In the genomic region with DNA sequence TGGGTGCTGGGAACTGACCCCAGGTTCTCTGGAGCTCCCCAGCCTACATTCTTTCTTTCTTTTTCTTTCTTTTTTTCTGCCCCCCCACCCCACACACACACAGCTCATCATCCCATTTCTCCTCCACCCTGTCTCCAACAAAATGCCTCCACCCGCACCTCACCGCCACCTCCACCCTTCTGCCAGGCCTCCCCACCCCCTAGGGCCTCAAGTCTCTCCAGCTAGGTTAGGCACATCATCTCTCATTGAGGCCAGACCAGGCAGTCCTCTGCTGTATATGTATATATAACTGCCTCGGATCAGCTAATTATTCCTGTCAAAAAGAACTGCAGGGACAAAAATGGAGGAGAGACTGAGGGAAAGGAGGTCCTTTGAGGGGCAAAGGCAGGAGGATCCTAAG, we compare ENCODE assay signal across 14 mouse cellular contexts. TPM values are rescaled to one million over a fixed set of nuclear protein-coding genes. Genes with fewer than 3 reads are reported as not detected.
DNase-seq lines count a peak whose midpoint lies in the region; ATAC-seq and TF ChIP-seq lines count a peak whose summit lies in the region.
"Had no signal": no experiment of that assay in that cellular context is flagged by ENCODE, and none has a peak within 500 bp of the region (broad histone marks: within the 10 kb centered on the region; RNA-seq: fewer than 3 reads in every experiment).

No protein-coding gene starts in this region.

- WGBS in forebrain, embryonic 13.5 days: 89% methylated on average over 3 of the region's 3 CpGs
- 87% methylated on average over 3 of the region's 3 CpGs for WGBS in forebrain, embryonic 14.5 days
- WGBS in hindbrain, embryonic 11.5 days: 81% methylated on average over 3 of the region's 3 CpGs
- WGBS in hindbrain, postnatal 0 days: 85% methylated on average over 3 of the region's 3 CpGs
- 67% methylated on average over 3 of the region's 3 CpGs for WGBS in liver, embryonic 13.5 days (ENCODE audit: insufficient replicate concordance)
- WGBS in liver, postnatal 0 days (ENCODE audit: insufficient replicate concordance): 86% methylated on average over 3 of the region's 3 CpGs

- TF ChIP-seq CTCF in hindbrain, postnatal 0 days (IDR thresholded peaks at IDR 0.05; ENCODE audit: low read depth): no peak
- no peak for TF ChIP-seq CTCF in liver, postnatal 0 days (IDR thresholded peaks at IDR 0.05; ENCODE audit: low read depth)

- 0 out of 2 replicates have a peak, but pooled peaks have one; percentile 24 for ATAC-seq in forebrain, embryonic 13.5 days
- ATAC-seq in forebrain, embryonic 14.5 days: no peak
- 0 out of 2 replicates have a peak, but pooled peaks have one; percentile 27 for ATAC-seq in hindbrain, embryonic 11.5 days (ENCODE audit: low FRiP score)
- ATAC-seq in hindbrain, postnatal 0 days: no peak
- peak; percentile 53; the same call in 1 of the 2 replicates for ATAC-seq in liver, embryonic 13.5 days (ENCODE audit: low read depth)
- no peak for ATAC-seq in liver, postnatal 0 days
- ATAC-seq: Patski had no signal

- no peaks in the 10 kb centered on the region for H3K27me3 ChIP-seq in forebrain, embryonic 13.5 days
- no peaks in the 10 kb centered on the region for H3K27me3 ChIP-seq in forebrain, embryonic 14.5 days (replicated peaks; ENCODE audit: control insufficient read depth, insufficient read depth, low read length)
- H3K27me3 ChIP-seq in hindbrain, embryonic 11.5 days (ENCODE audit: control insufficient read depth, insufficient read depth, low read length): no peaks in the 10 kb centered on the region
- H3K27me3 ChIP-seq in hindbrain, postnatal 0 days (ENCODE audit: insufficient read depth, low read length): no peaks in the 10 kb centered on the region
- no peaks in the 10 kb centered on the region for H3K27me3 ChIP-seq in liver, embryonic 13.5 days
- no peaks in the 10 kb centered on the region for H3K27me3 ChIP-seq in liver, postnatal 0 days (ENCODE audit: insufficient read depth, low read length)
- H3K27me3 ChIP-seq: CH12.LX; embryonic facial prominence, embryonic 12.5 days; forebrain, embryonic 15.5 days had no signal

- no peaks in the 10 kb centered on the region for H3K9me3 ChIP-seq in forebrain, embryonic 13.5 days (replicated peaks)
- no peaks in the 10 kb centered on the region for H3K9me3 ChIP-seq in forebrain, embryonic 14.5 days (replicated peaks; ENCODE audit: control insufficient read depth, low read length)
- no peaks in the 10 kb centered on the region for H3K9me3 ChIP-seq in hindbrain, embryonic 11.5 days (ENCODE audit: control insufficient read depth, low read length)
- no peaks in the 10 kb centered on the region for H3K9me3 ChIP-seq in hindbrain, postnatal 0 days (ENCODE audit: low read length)
- no peaks in the 10 kb centered on the region for H3K9me3 ChIP-seq in liver, embryonic 13.5 days (replicated peaks)
- no peaks in the 10 kb centered on the region for H3K9me3 ChIP-seq in liver, postnatal 0 days (ENCODE audit: low read length)
- H3K9me3 ChIP-seq: embryonic facial prominence, embryonic 10.5 days; embryonic facial prominence, embryonic 12.5 days; forebrain, embryonic 15.5 days; G1E had no signal

- no peak for DNase-seq in forebrain, embryonic 14.5 days (ENCODE audit: low spot score)
- no peak for DNase-seq in hindbrain, embryonic 11.5 days (ENCODE audit: low spot score)
- DNase-seq in hindbrain, postnatal 0 days (ENCODE audit: low spot score): no peak
- no peak for DNase-seq in liver, embryonic 13.5 days
- DNase-seq in liver, postnatal 0 days: no peak
- DNase-seq: adrenal gland, adult 8-10 months had no signal

- TF ChIP-seq EP300 in liver, postnatal 0 days (IDR thresholded peaks at IDR 0.05; ENCODE audit: low read depth): no peak

- H3K4me3 ChIP-seq in forebrain, embryonic 13.5 days: no peak overlapping the region
- no peak overlapping the region for H3K4me3 ChIP-seq in forebrain, embryonic 14.5 days (ENCODE audit: low read depth, low read length)
- H3K4me3 ChIP-seq in hindbrain, embryonic 11.5 days (ENCODE audit: low read depth, low read length): no peak overlapping the region
- no peak overlapping the region for H3K4me3 ChIP-seq in hindbrain, postnatal 0 days (ENCODE audit: low read length)
- no peak overlapping the region for H3K4me3 ChIP-seq in liver, embryonic 13.5 days (replicated peaks)
- no peak overlapping the region for H3K4me3 ChIP-seq in liver, postnatal 0 days (ENCODE audit: low read depth, low read length)
- H3K4me3 ChIP-seq: embryonic facial prominence, embryonic 10.5 days; embryonic facial prominence, embryonic 12.5 days; forebrain, embryonic 15.5 days had no signal

- no peak overlapping the region for H3K4me2 ChIP-seq in forebrain, embryonic 13.5 days
- no peak overlapping the region for H3K4me2 ChIP-seq in forebrain, embryonic 14.5 days (ENCODE audit: low read length)
- no peak overlapping the region for H3K4me2 ChIP-seq in hindbrain, embryonic 11.5 days (replicated peaks; ENCODE audit: low read depth, low read length)
- H3K4me2 ChIP-seq in hindbrain, postnatal 0 days (ENCODE audit: low read depth, low read length): no peak overlapping the region
- no peak overlapping the region for H3K4me2 ChIP-seq in liver, embryonic 13.5 days
- H3K4me2 ChIP-seq in liver, postnatal 0 days (ENCODE audit: low read depth, low read length): no peak overlapping the region
- H3K4me2 ChIP-seq: embryonic facial prominence, embryonic 12.5 days; forebrain, embryonic 15.5 days had no signal

- no peak overlapping the region for H3K9ac ChIP-seq in forebrain, embryonic 13.5 days
- no peak overlapping the region for H3K9ac ChIP-seq in forebrain, embryonic 14.5 days (ENCODE audit: low read length)
- no peak overlapping the region for H3K9ac ChIP-seq in hindbrain, embryonic 11.5 days (ENCODE audit: low read depth, low read length)
- H3K9ac ChIP-seq in hindbrain, postnatal 0 days (replicated peaks; ENCODE audit: low read length): no peak overlapping the region
- no peak overlapping the region for H3K9ac ChIP-seq in liver, embryonic 13.5 days
- no peak overlapping the region for H3K9ac ChIP-seq in liver, postnatal 0 days (replicated peaks)
- H3K9ac ChIP-seq: embryonic facial prominence, embryonic 12.5 days; forebrain, embryonic 15.5 days; forebrain, postnatal 0 days had no signal

- H3K36me3 ChIP-seq in forebrain, embryonic 13.5 days (ENCODE audit: poor library complexity, severe bottlenecking): peaks cover 15% of the 10 kb centered on the region
- H3K36me3 ChIP-seq in forebrain, embryonic 14.5 days (ENCODE audit: control insufficient read depth, insufficient read depth, low read length): peaks cover 22% of the 10 kb centered on the region
- no peaks in the 10 kb centered on the region for H3K36me3 ChIP-seq in hindbrain, embryonic 11.5 days (ENCODE audit: control insufficient read depth, insufficient read depth, low read length)
- H3K36me3 ChIP-seq in hindbrain, postnatal 0 days (ENCODE audit: insufficient read depth, low read length): 0 out of 2 replicates have a peak, but pooled peaks cover 5% of the 10 kb centered on the region
- peaks cover 31% of the 10 kb centered on the region for H3K36me3 ChIP-seq in liver, embryonic 13.5 days
- H3K36me3 ChIP-seq in liver, postnatal 0 days (replicated peaks; ENCODE audit: insufficient read depth, low read length): peaks cover 20% of the 10 kb centered on the region

- no peaks in the 10 kb centered on the region for H3K4me1 ChIP-seq in forebrain, embryonic 13.5 days
- no peaks in the 10 kb centered on the region for H3K4me1 ChIP-seq in forebrain, embryonic 14.5 days (ENCODE audit: control insufficient read depth, insufficient read depth, low read length)
- no peaks in the 10 kb centered on the region for H3K4me1 ChIP-seq in hindbrain, embryonic 11.5 days (replicated peaks; ENCODE audit: control insufficient read depth, insufficient read depth, low read length)
- no peaks in the 10 kb centered on the region for H3K4me1 ChIP-seq in hindbrain, postnatal 0 days (ENCODE audit: insufficient read depth, low read length)
- peaks cover 6% of the 10 kb centered on the region for H3K4me1 ChIP-seq in liver, embryonic 13.5 days (replicated peaks)
- H3K4me1 ChIP-seq in liver, postnatal 0 days (ENCODE audit: insufficient read depth): peaks cover 3% of the 10 kb centered on the region; the same call in 1 of the 2 replicates
- H3K4me1 ChIP-seq: embryonic facial prominence, embryonic 10.5 days; embryonic facial prominence, embryonic 12.5 days; forebrain, embryonic 15.5 days had no signal

- H3K27ac ChIP-seq in forebrain, embryonic 13.5 days: no peak overlapping the region
- no peak overlapping the region for H3K27ac ChIP-seq in forebrain, embryonic 14.5 days (ENCODE audit: low read depth, low read length)
- no peak overlapping the region for H3K27ac ChIP-seq in hindbrain, embryonic 11.5 days (ENCODE audit: low read depth, low read length)
- H3K27ac ChIP-seq in hindbrain, postnatal 0 days: no peak overlapping the region
- no peak overlapping the region for H3K27ac ChIP-seq in liver, embryonic 13.5 days
- H3K27ac ChIP-seq in liver, postnatal 0 days (ENCODE audit: low read depth): no peak overlapping the region
- H3K27ac ChIP-seq: embryonic facial prominence, embryonic 10.5 days; embryonic facial prominence, embryonic 12.5 days; forebrain, embryonic 15.5 days had no signal

RNA-seq across cellular contexts. Expression of gene Slc25a18, which starts 37.4 kb away (rescaled TPM):
- polyA plus RNA-seq in forebrain, embryonic 13.5 days (2015; fragmentation: Nextera tagmentation; extraction: Ambion mirVana): 0.83 and 0.86 TPM in 2 replicates
- polyA plus RNA-seq in forebrain, embryonic 14.5 days (2014; fragmentation: Nextera tagmentation; extraction: Ambion mirVana): 2.0 and 3.0 TPM in 2 replicates
- polyA plus RNA-seq in hindbrain, embryonic 11.5 days (2014; fragmentation: Nextera tagmentation; extraction: Ambion mirVana): 2.2 and 2.3 TPM in 2 replicates
- 94.7 and 105 TPM in 2 replicates for total RNA-seq in hindbrain, postnatal 0 days (2014; rRNA removed)
- polyA plus RNA-seq in hindbrain, postnatal 0 days (2015; fragmentation: Nextera tagmentation; extraction: Ambion mirVana): 53.8 and 54.1 TPM in 2 replicates
- 0.07 and 0.09 TPM in 2 replicates for polyA plus RNA-seq in liver, embryonic 13.5 days (2015; fragmentation: Nextera tagmentation; extraction: Ambion mirVana)
- 0.05 TPM in 1 of 2 replicates, not detected in the other for polyA plus RNA-seq in liver, postnatal 0 days (2015; fragmentation: Nextera tagmentation; extraction: Ambion mirVana)
- polyA plus RNA-seq: G1E had no signal

Comparison
In these comparisons a context has a peak if more than half of its experiments do, and no peak if none do; other contexts are left out.
1. ATAC-seq: peak in forebrain, embryonic 13.5 days (single experiment), hindbrain, embryonic 11.5 days (single experiment) and liver, embryonic 13.5 days (single experiment); none in forebrain, embryonic 14.5 days (single experiment), hindbrain, postnatal 0 days (single experiment) and liver, postnatal 0 days (single experiment).
2. RNA of gene Slc25a18, which starts 37.4 kb away (polyA plus RNA-seq): 53.8 to 54.1 TPM in hindbrain, postnatal 0 days; 2.2 to 2.3 TPM in hindbrain, embryonic 11.5 days, 2.0 to 3.0 TPM in forebrain, embryonic 14.5 days, 0.83 to 0.86 TPM in forebrain, embryonic 13.5 days, 0.07 to 0.09 TPM in liver, embryonic 13.5 days and 0.05 TPM in liver, postnatal 0 days; every median in the first group is over 10 times any median in the second.